Mouse (Mus musculus): Measurements from ENCODE around the gene Atp6v0d1. TPM values are rescaled to one million over a fixed set of nuclear protein-coding genes. Genes with fewer than 3 reads are reported as not detected.

Gene Atp6v0d1
- total RNA-seq, 2 experiments from 2014 or later: 43.2 to 44.7 TPM

GRCm38 (mm10) chr8:105482123-105482522 lies 83.7 kb downstream of the Atp6v0d1 start:
- DNase-seq: no peak
- intact Hi-C loops (cut with DNase I; ENCODE audit: low total_unique reads): no loop called here

GRCm38 (mm10) chr8:105481453-105481852 lies 84.4 kb downstream of the Atp6v0d1 start:
- intact Hi-C loops (cut with DNase I; ENCODE audit: low total_unique reads): no loop called here
- peak; percentile 59 for DNase-seq

GRCm38 (mm10) chr8:105481013-105481412 lies 84.8 kb downstream of the Atp6v0d1 start:
- intact Hi-C loops (cut with DNase I; ENCODE audit: low total_unique reads): no loop called here

GRCm38 (mm10) chr8:105477792-105478191 lies 88.1 kb downstream of the Atp6v0d1 start:
- intact Hi-C loops (cut with DNase I; ENCODE audit: low total_unique reads): loop anchor here (5.0 kb wide), 2 partner anchors 40 to 115 kb away; no protein-coding TSS in a partner anchor
- DNase-seq: no peak

More at GRCm38 (mm10) chr8:105481013-105481412, 84.8 kb downstream of the Atp6v0d1 start:
- no peak for DNase-seq

GRCm38 (mm10) chr8:105476628-105477413 lies 89.0 kb downstream of the Atp6v0d1 start:
- peak; percentile 75 for DNase-seq
- intact Hi-C loops (cut with DNase I; ENCODE audit: low total_unique reads): loop anchor here (5.0 kb wide), 2 partner anchors 40 to 115 kb away; no protein-coding TSS in a partner anchor

GRCm38 (mm10) chr8:105476161-105476560 lies 89.7 kb downstream of the Atp6v0d1 start:
- DNase-seq: no peak
- intact Hi-C loops (cut with DNase I; ENCODE audit: low total_unique reads): loop anchor here (5.0 kb wide), 2 partner anchors 39 to 114 kb away; no protein-coding TSS in a partner anchor

- intact Hi-C loops (cut with DNase I; ENCODE audit: low total_unique reads): loop anchor here (5.0 kb wide), 2 partner anchors 38 to 113 kb away; no protein-coding TSS in a partner anchor
- DNase-seq: no peak
Observed at GRCm38 (mm10) chr8:105475742-105476141, 90.1 kb downstream of the Atp6v0d1 start.

GRCm38 (mm10) chr8:105475254-105475653 lies 90.6 kb downstream of the Atp6v0d1 start:
- intact Hi-C loops (cut with DNase I; ENCODE audit: low total_unique reads): loop anchor here (5.0 kb wide), 2 partner anchors 38 to 113 kb away; no protein-coding TSS in a partner anchor
- peak; percentile 79 for DNase-seq

GRCm38 (mm10) chr8:105474680-105475079 lies 91.2 kb downstream of the Atp6v0d1 start:
- intact Hi-C loops (cut with DNase I; ENCODE audit: low total_unique reads): loop anchor here (5.0 kb wide), 2 partner anchors 37 to 112 kb away; no protein-coding TSS in a partner anchor

More at GRCm38 (mm10) chr8:105474680-105475079, 91.2 kb downstream of the Atp6v0d1 start:
- no peak for DNase-seq

Small RNA genes within 50 kb of the gene (microRNA-seq; reads per million reads assigned to microRNA genes)
- gene Mir1966: 0 reads per million in 2 experiments

Other genes starting within 250 kb of the Atp6v0d1 start
- 1 to 10 TPM in 1 of 2 experiments, under 1 TPM in 1; 0.76 to 1.6 TPM for gene Lrrc29, start 239.8 kb downstream of the Atp6v0d1 start, total RNA-seq (2021)
- gene Tmem208, start 239.7 kb downstream of the Atp6v0d1 start, total RNA-seq (2021): 10 to 100 TPM; 20.6 to 21.5 TPM
- gene Fhod1, start 218.1 kb downstream of the Atp6v0d1 start, total RNA-seq (2021): 10 to 100 TPM; 12.1 to 15.6 TPM
- 1 to 10 TPM in 1 of 2 experiments, under 1 TPM in 1; 0.84 to 1.0 TPM for gene Slc9a5, start 217.2 kb downstream of the Atp6v0d1 start, total RNA-seq (2021)
- under 1 TPM; 0.07 to 0.08 TPM for gene Plekhg4, start 192.8 kb downstream of the Atp6v0d1 start, total RNA-seq (2021)
- under 1 TPM in 1 of 2 experiments, not detected in 1; 0.21 TPM for gene Kctd19, start 152.5 kb downstream of the Atp6v0d1 start, total RNA-seq (2021)
- gene Lrrc36, start 152.5 kb downstream of the Atp6v0d1 start, total RNA-seq (2021): under 1 TPM; 0.53 to 0.97 TPM
- 100 to 1,000 TPM; 191 to 254 TPM for gene Tppp3, start 94.5 kb downstream of the Atp6v0d1 start, total RNA-seq (2021)
- gene Zdhhc1, start 69.1 kb downstream of the Atp6v0d1 start, total RNA-seq (2021): 10 to 100 TPM; 10.1 to 11.2 TPM
- 1 to 10 TPM; 1.9 to 2.1 TPM for gene Hsd11b2, start 47.3 kb downstream of the Atp6v0d1 start, total RNA-seq (2021)
- 10 to 100 TPM; 18.9 to 20.6 TPM for gene Ripor1, start 39.2 kb upstream of the Atp6v0d1 start, total RNA-seq (2021)
- 10 to 100 TPM; 34.5 TPM for gene Ctcf, start 70.5 kb upstream of the Atp6v0d1 start, total RNA-seq (2021)
- gene Agrp, start 71.3 kb upstream of the Atp6v0d1 start, total RNA-seq (2021): 1 to 10 TPM in 1 of 2 experiments, under 1 TPM in 1; 0.73 to 1.7 TPM
- under 1 TPM; 0.18 to 0.35 TPM for gene Carmil2, start 120.2 kb upstream of the Atp6v0d1 start, total RNA-seq (2021)
- gene Acd, start 135.1 kb upstream of the Atp6v0d1 start, total RNA-seq (2021): 10 to 100 TPM in 1 of 2 experiments, 1 to 10 TPM in 1; 9.2 to 10.3 TPM
- gene Pard6a, start 135.1 kb upstream of the Atp6v0d1 start, total RNA-seq (2021): 1 to 10 TPM; 5.2 to 7.0 TPM
- gene 4933405L10Rik, start 141.6 kb upstream of the Atp6v0d1 start, total RNA-seq (2021): not detected
- 1 to 10 TPM; 1.6 to 1.7 TPM for gene Enkd1, start 142.2 kb upstream of the Atp6v0d1 start, total RNA-seq (2021)
- 1 to 10 TPM; 7.8 to 7.9 TPM for gene Gfod2, start 192.6 kb upstream of the Atp6v0d1 start, total RNA-seq (2021)

Data from gastrocnemius, postnatal 14 days (tissue).